Mouse (Mus musculus) C2C12 (cell line): ENCODE measurements at regions not wholly inside any gene's neighbourhood (a gene's known extent, or its start where the extent isn't known, plus 50 kb on each side); places are given as distances from the start of the nearest gene placed in this dataset.

Experiments used
- H3K27me3 ChIP-seq: one replicate; pipeline ENCODE4 v1.6.1; 2011; ENCODE audit not compliant: control insufficient read depth, insufficient read depth, insufficient read length
- H3K36me3 ChIP-seq: one replicate; pipeline ENCODE4 v1.6.1; 2011; ENCODE audit not compliant: control insufficient read depth, insufficient read depth
- H3K4me3 ChIP-seq: one replicate; pipeline ENCODE4 v1.5.1; 2011; ENCODE audit warnings: mild to moderate bottlenecking, control low read depth; ENCODE audit not compliant: poor library complexity, insufficient read depth, severe bottlenecking
- H3K79me2 ChIP-seq: one replicate; pipeline ENCODE4 v1.6.1; 2011; ENCODE audit not compliant: control insufficient read depth, insufficient read depth
- H3K79me3 ChIP-seq: one replicate; pipeline ENCODE4 v1.6.1; 2011; ENCODE audit warnings: low read depth, control low read depth
- H3ac ChIP-seq: one replicate; pipeline ENCODE3; 2011; ENCODE audit warnings: low read depth; ENCODE audit not compliant: control insufficient read depth, insufficient read length
- CEBPB ChIP-seq: IDR thresholded peaks from one replicate; pipeline ENCODE4 v1.6.1; 2011; ENCODE audit warnings: low read depth, mild to moderate bottlenecking, control low read depth, moderate library complexity
- CTCF ChIP-seq: IDR thresholded peaks from one replicate; pipeline ENCODE4 v1.5.1; 2011; ENCODE audit not compliant: control insufficient read depth, insufficient read depth, insufficient read length
- FOSL1 ChIP-seq: IDR thresholded peaks from one replicate; pipeline ENCODE4 v1.8.0; 2011; ENCODE audit warnings: mild to moderate bottlenecking, low read length; ENCODE audit not compliant: poor library complexity, insufficient read depth, severe bottlenecking
- MAX ChIP-seq: IDR thresholded peaks from one replicate; pipeline ENCODE4 v1.6.1; 2011; ENCODE audit warnings: mild to moderate bottlenecking, control low read depth
- MYOD1 ChIP-seq: IDR thresholded peaks from one replicate; pipeline ENCODE4 v1.6.1; 2011; ENCODE audit warnings: low read depth; ENCODE audit not compliant: control insufficient read depth, insufficient read length
- MYOG ChIP-seq: IDR thresholded peaks from one replicate; pipeline ENCODE4 v1.6.1; 2011; ENCODE audit not compliant: control insufficient read depth, insufficient read length; ENCODE audit errors: extremely low read depth
- USF1 ChIP-seq: IDR thresholded peaks from one replicate; pipeline ENCODE4 v1.6.1; 2011; ENCODE audit warnings: low read depth, mild to moderate bottlenecking, control low read depth, moderate library complexity

- Histone ChIP-seq H3K79me2 (no peaks in the 10 kb centered on the region), H3K4me3 (no peak overlapping the region), H3K36me3 (no peaks in the 10 kb centered on the region), H3ac (no peak overlapping the region), H3K79me3 (no peaks in the 10 kb centered on the region), H3K27me3 (no peaks in the 10 kb centered on the region)
- TF ChIP-seq USF1 (no peak), MYOG (no peak), CTCF (no peak), MYOD1 (no peak), MAX (no peak), CEBPB (no peak), FOSL1 (no peak)
Observed at GRCm38 (mm10) chr1:140693482-140693881, 447.5 kb downstream of the Kcnt2 start.

DNA sequence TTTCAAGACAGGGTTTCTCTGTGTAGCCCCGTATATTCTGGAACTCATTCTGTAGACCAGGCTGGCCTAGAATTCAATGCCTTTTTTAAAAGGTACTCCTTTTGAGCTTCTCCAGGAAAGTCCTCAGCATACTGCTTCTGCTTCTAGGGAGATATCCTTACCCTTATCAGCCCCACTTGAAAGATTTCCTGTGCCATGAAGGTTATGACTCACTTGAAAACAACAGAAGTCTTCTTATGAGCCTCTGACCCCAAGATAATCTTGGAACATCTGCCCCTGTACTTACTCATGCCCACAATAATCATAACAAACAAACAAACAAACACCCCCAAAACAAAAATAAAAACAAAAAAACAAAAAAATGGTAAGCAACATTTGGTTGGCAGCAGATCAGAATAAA, 484.2 kb downstream of the Kcnt2 start:
- no peaks in the 10 kb centered on the region for H3K36me3 ChIP-seq
- TF ChIP-seq CEBPB (no peak), CTCF (no peak), FOSL1 (no peak), MYOG (no peak), MAX (no peak), MYOD1 (no peak), USF1 (no peak)
- H3K79me3 ChIP-seq, result no peaks in the 10 kb centered on the region
- no peaks in the 10 kb centered on the region for H3K27me3 ChIP-seq
- H3K79me2 ChIP-seq, result no peaks in the 10 kb centered on the region
- no peak overlapping the region for H3ac ChIP-seq
- H3K4me3 ChIP-seq, result no peak overlapping the region

- no peaks in the 10 kb centered on the region for H3K27me3 ChIP-seq
- no peaks in the 10 kb centered on the region for H3K79me3 ChIP-seq
- H3K79me2 ChIP-seq, result no peaks in the 10 kb centered on the region
- no peaks in the 10 kb centered on the region for H3K36me3 ChIP-seq
- H3ac ChIP-seq, result no peak overlapping the region
- H3K4me3 ChIP-seq, result no peak overlapping the region
- TF ChIP-seq CTCF (no peak), MYOG (no peak), FOSL1 (no peak), USF1 (no peak), MAX (no peak), CEBPB (no peak), MYOD1 (no peak)
Observed at GRCm38 (mm10) chr1:140739001-140739728, 493.2 kb downstream of the Kcnt2 start.

- Histone ChIP-seq H3K27me3 (no peaks in the 10 kb centered on the region), H3K79me2 (no peaks in the 10 kb centered on the region), H3K4me3 (no peak overlapping the region), H3ac (no peak overlapping the region), H3K36me3 (no peaks in the 10 kb centered on the region), H3K79me3 (no peaks in the 10 kb centered on the region)
- TF ChIP-seq CEBPB, result no peak
- TF ChIP-seq FOSL1, result no peak
- no peak for TF ChIP-seq MYOD1
Observed at GRCm38 (mm10) chr1:140740081-140740480, 494.1 kb downstream of the Kcnt2 start.

GRCm38 (mm10) chr1:140748011-140748410, 502.1 kb downstream of the Kcnt2 start:
- no peaks in the 10 kb centered on the region for H3K79me3 ChIP-seq
- TF ChIP-seq MAX (no peak), USF1 (no peak), FOSL1 (no peak), MYOD1 (no peak), MYOG (no peak), CTCF (no peak), CEBPB (no peak)
- no peaks in the 10 kb centered on the region for H3K79me2 ChIP-seq
- H3K27me3 ChIP-seq, result no peaks in the 10 kb centered on the region
- no peaks in the 10 kb centered on the region for H3K36me3 ChIP-seq
- H3K4me3 ChIP-seq, result no peak overlapping the region
- no peak overlapping the region for H3ac ChIP-seq

GRCm38 (mm10) chr1:140765906-140766305, 519.9 kb downstream of the Kcnt2 start:
- TF ChIP-seq FOSL1 (no peak), CEBPB (no peak), MAX (no peak), MYOD1 (no peak), MYOG (no peak), CTCF (no peak), USF1 (no peak)
- H3K27me3 ChIP-seq, result no peaks in the 10 kb centered on the region

More at GRCm38 (mm10) chr1:140765906-140766305, 519.9 kb downstream of the Kcnt2 start:
- Histone ChIP-seq H3K79me2 (no peaks in the 10 kb centered on the region), H3K4me3 (no peak overlapping the region), H3ac (no peak overlapping the region), H3K36me3 (no peaks in the 10 kb centered on the region), H3K79me3 (no peaks in the 10 kb centered on the region)
